Mouse (Mus musculus) cerebellum, adult 2 months (tissue): Measurements from ENCODE around the gene Chd1l.

Source experiments
- CTCF ChIP-seq: fragments of 200-500 bp; IDR thresholded peaks from 2 replicates; pipeline ENCODE4 v1.5.1; 2011; ENCODE audit warnings: low read depth, mild to moderate bottlenecking, control low read depth, low read length, moderate library complexity, borderline replicate concordance; ENCODE audit not compliant: insufficient read depth
- POLR2A ChIP-seq: fragments of 200-500 bp; IDR thresholded peaks from 2 replicates; pipeline ENCODE4 v1.6.1; 2011; ENCODE audit warnings: low read length, control low read depth, borderline replicate concordance; ENCODE audit not compliant: insufficient read depth

DNA sequence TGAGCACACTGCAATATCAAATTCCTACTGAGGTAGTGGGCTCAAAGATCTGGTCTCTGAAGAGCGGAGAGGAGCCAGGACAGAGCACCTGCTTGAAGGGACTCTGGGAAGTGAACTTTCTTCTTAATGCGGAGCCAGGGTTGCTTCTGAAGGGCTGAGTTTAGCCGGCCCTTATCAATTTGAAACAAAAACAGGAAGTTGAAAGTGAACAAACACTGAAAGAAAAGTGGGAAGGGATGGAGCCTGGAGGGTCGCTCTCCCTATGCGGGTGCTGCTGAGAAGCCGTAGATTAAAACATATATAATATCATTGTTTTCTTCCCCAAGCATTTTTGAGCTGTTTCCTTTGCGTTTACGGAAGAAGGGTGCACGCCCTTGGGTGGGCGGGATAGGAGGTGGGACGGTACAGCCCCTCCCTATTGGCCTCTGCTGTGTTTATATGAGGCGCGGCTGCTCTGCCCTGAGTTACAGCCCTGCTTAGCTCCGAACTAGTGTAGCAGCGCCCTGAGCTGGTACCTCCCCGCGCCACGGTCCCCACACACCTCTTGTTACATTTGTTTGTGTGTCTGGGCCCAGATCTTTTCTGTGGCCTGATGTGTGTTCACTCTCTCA is 18.5 kb upstream of the Chd1l start, which contains the start of gene Fmo5:
- TF ChIP-seq POLR2A (no peak), CTCF (no peak)
